Mouse (Mus musculus): Measurements from ENCODE around the gene Slco1a5.
"Not testable (repeated sequence)": the region's sequence is repeated elsewhere in the genome, so short reads cannot be mapped to it uniquely, and the experiment has no call there.

Slco1a5 gene

DNA sequence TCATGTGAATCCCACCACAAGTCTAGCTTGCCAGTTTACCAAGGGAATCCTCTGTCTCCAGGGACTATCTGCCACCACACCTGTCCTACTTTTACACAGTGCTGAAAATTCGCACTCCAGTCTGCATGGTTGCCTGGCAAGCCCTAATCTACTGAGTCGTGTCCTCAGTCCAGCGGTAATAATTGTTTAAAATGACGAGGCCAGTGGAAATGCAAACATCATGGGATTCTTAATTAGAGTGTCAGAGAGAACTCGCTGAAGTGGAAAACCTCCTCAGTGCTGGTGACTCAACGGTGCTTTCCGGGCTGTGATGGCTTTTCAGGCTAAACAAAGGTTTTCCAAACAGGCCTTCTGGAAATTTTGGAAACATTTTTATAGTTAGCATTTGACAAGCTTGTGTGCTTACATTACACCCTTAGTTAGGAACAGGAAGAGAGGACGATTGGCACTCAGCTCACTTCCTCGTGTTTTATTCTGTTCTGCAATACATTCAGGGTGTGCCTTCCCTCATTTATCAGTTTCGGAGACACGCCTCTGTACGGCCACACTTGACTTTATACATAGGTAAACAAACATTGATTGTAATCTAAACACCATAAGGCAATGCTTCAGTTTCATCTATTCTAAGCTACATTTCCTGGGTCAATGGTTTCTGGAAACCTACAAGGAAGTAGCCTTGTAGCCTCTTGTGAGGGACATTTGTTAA, 33.2 kb downstream of the Slco1a5 start:
- DNase-seq (ENCODE audit: low read depth): no peak

- DNase-seq (ENCODE audit: low read depth): no peak
These were observed 46.9 kb downstream of the Slco1a5 start for GRCm38 (mm10) chr6:142275721-142276442.

- not testable (repeated sequence) for DNase-seq (ENCODE audit: low read depth)
These were observed 72.0 kb downstream of the Slco1a5 start for GRCm38 (mm10) chr6:142250738-142251307.

- DNase-seq (ENCODE audit: low read depth): no peak
These were observed 77.7 kb downstream of the Slco1a5 start for GRCm38 (mm10) chr6:142245065-142245464.

DNA sequence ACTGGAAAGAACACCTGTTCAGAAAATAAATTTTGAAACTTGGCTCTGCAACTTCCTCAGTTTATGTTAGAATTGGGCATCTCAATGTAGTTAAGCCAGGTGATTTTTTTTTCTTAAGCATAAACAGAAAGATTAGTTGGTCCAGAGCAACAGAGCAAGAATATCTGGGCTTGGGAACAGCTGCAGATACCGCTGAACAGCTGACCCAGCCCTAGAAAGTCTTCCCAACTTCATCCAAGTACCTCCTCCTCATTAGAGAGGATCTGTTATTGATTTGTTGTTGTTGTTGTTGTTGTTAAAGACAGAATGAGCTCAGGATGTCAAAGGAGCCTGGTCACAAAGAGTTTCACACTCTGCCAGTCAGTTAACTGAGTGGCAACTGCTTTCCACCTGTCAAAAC, 83.3 kb downstream of the Slco1a5 start:
- no peak for DNase-seq (ENCODE audit: low read depth)

GRCm38 (mm10) chr6:142220138-142220537, 102.6 kb downstream of the Slco1a5 start:
- DNase-seq (ENCODE audit: low read depth): no peak

- DNase-seq (ENCODE audit: low read depth): no peak
These were observed 111.0 kb downstream of the Slco1a5 start for GRCm38 (mm10) chr6:142211821-142212220.

DNA sequence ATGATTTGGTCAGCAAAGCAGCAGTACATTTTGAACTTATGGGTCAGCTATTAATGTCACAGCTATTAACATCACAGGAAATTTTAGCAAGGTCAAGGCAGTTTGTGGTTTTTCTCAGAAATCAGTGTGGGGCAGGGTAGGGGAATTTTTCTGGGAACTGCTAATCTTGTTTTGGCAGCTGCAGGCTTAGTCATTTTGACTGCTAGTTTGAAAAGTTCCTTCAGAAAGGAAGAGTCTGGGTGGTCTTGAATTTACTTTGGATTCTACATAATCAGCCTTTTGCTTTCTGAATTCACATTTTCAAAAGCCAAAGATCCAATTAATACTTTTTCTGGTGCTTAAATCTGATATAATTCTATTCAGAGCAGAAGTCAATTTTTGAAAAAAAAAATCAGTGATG, 113.0 kb downstream of the Slco1a5 start:
- no peak for DNase-seq (ENCODE audit: low read depth)

DNA sequence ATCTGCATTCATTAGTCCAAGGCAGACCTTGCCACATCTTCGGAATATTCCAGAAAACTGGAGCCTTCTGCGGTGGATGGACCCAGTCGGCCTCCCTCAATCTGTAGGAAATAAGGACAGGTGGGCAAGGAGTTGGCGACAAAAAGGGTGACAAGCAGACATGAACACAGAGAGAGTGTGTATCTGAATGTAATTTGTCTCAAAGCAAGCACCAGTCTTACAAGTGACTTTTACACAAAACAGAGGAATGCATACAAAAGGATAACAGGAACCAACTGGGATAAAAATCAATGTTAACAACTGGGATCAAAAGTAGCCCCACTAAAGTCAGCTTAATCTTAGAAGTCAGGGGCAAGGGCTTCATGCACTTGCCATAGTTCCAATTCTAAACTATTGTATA, 114.4 kb downstream of the Slco1a5 start, which contains the start of gene Slco1a6:
Gene Slco1a6, minus strand, starts transcription at position 101 of the 400 bp plus-strand sequence.
- DNase-seq (ENCODE audit: low read depth): no peak

DNA sequence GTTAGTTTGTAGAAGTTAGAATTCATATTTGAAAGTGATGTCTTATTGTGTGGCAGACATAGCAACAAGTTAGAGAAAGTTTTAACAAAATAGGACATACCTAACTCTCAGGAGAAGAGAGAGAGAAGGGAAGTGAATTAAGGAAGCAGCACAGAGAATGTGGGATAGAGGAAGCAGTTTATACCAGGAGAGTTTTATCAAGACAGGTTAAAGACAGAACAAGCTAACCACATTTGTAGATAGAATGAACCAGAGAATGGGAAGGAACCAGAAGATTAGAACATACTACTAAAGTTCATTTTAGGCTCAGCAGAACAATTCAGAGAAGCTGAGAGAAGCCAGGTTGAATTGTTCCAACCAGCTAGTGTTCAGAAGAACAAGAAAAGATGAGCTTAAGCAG, 122.3 kb downstream of the Slco1a5 start:
- DNase-seq (ENCODE audit: low read depth): no peak

- DNase-seq (ENCODE audit: low read depth): no peak
These were observed 128.5 kb downstream of the Slco1a5 start for GRCm38 (mm10) chr6:142194245-142194644.

DNA sequence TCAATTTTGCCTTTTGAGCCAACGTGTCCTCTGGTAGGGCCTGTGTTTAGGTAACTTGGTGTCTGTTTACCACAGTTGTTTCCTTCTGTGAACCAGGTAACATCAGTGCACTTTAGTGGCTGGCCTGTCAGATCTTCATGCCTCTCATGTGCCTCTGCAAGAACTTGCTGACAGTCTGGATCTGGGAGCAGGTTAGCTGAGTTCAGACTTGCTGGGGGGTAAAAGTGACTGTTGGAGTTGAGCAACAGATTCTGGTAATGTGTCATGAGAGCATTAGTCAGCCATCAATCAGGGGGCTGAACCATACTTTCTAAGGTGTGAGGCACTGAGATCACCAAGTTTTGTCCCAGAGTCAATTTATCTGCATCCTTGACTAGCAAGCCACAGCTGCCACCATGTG, 130.8 kb downstream of the Slco1a5 start:
- no peak for DNase-seq (ENCODE audit: low read depth)

DNA sequence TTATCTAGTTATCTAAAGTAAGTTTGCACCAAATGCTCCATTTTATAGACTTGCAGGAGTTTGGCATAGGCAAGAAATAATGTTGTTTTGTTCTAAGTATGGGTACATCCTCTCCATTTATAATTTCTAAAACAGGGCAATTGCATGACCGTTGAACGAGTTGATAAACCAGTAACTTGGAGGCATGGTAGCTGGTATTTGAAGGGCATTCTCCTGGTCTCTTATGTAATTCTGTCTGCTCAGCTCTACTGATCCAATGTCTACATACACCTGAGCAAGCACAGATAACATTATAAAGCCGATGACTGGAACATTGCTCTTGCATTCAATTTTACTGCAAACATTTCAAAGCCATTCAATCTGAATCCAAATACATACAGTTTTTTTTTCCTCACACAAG, 135.4 kb downstream of the Slco1a5 start:
- DNase-seq (ENCODE audit: low read depth): no peak

DNA sequence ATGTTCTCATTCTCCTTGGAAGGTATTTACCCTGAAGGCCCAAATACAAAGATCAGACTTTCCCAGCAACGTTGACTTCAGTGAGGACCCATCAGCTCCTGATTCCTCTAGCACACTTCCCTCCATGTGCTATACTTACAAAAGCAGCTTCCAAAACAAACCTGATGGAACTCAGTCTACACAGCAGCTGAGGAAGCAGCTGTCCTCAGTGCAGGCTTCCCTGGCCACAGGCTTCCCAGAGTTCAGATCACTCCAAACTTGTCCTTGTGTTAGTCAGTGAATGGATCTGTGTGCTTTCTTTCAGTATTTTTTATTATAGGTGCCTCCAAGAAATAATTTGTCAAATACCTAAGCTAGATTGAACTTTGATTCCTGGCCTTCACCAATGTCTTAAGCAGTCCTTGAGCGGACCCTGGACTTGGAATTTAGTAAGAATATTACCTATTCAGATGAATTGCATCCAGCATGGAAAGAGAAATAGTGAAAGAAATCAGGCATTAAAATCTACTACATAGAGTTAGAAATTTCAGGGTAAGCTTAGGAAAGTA, 136.8 kb downstream of the Slco1a5 start:
- no peak for DNase-seq (ENCODE audit: low read depth)
